Mouse (Mus musculus) lung, adult 2 months (tissue): Measurements from ENCODE around the gene Ncoa5. TPM values are rescaled to one million over a fixed set of nuclear protein-coding genes. Genes with fewer than 3 reads are reported as not detected.

Experiments
- DNase-seq: peaks from one replicate; pipeline ENCODE4 v3.0.0; 2022
- H3K4me1 ChIP-seq: fragments of 200-500 bp; 2 replicates; pipeline ENCODE4 v1.6.1; 2011; ENCODE audit warnings: low read length; ENCODE audit not compliant: control insufficient read depth, insufficient read depth
- H3K4me3 ChIP-seq: fragments of 200-500 bp; replicated peaks from 2 replicates; pipeline ENCODE3; 2011; ENCODE audit warnings: low read depth, mild to moderate bottlenecking, control low read depth, low read length; ENCODE audit errors: extremely low read depth
- CTCF ChIP-seq: fragments of 200-500 bp; IDR thresholded peaks from 2 replicates; pipeline ENCODE4 v1.5.1; 2011; ENCODE audit warnings: mild to moderate bottlenecking, low read length, control low read depth; ENCODE audit not compliant: insufficient read depth
- POLR2A ChIP-seq: fragments of 200-500 bp; IDR thresholded peaks from 2 replicates; pipeline ENCODE4 v1.6.1; 2011; ENCODE audit warnings: low read depth, mild to moderate bottlenecking, control low read depth, low read length, borderline replicate concordance; ENCODE audit errors: extremely low read depth
- WGBS: fragments of 180-500 bp; shearing (Covaris S2); methylation state at CpG from one replicate; pipeline ENCODE4 v1.1.7; 2018; 5-methylcytosine and 5-hydroxymethylcytosine counted together
- polyA plus RNA-seq: library from polyadenylated mRNA; depleted of rRNA; stranded (reverse); fragments of >200 nt; gene quantifications from 2 replicates; pipeline ENCODE4 v1.2.3, GENCODE M21; 2012

Ncoa5 gene
- polyA plus RNA-seq, 1 experiment: 29.1 TPM

DNA sequence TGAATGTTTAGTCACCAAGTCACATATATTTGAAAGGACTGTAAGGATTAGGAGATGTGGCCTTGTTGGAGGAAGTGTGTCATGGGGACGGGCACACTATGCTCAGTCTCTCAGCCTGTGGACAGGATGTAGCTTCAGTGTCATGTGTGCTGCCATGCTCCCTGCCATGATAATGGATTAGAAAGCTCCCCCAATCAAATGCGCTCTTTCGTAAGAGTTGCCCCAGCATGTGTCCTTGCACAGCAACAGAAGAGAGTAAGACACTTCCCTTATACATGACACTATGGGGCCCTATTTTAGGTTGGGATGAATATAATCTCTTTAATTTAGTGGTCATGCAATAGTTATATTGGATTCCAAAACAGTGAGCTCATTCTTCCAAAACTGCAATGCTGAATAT is 14.2 kb downstream of the Ncoa5 start:
- Histone ChIP-seq H3K4me1 (peaks cover 5% of the 10 kb centered on the region; the same call in 1 of the 2 replicates), H3K4me3 (no peak overlapping the region)
- TF ChIP-seq POLR2A: no peak
- no peak for TF ChIP-seq CTCF
- DNase-seq: no peak
- 77% methylated on average over 3 of the region's 3 CpGs for WGBS

DNA sequence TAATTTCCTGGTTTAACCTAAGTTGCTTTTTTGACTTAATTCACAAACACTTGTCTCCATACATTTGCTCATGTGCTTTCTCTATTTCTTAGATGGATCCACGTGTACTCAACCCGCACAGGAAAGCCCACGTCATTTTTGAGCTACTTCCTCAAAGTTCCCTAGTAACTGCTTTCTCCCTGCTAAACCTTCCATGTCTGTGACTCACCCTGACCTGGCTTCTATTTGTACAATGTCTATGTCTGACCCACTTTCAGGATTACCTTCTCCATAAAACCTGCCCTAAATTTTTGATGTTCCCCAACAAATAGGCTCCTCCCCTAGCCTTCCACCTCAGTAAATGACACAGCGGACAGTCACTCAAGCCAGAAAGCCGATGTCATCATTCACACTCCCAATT is 19.7 kb downstream of the Ncoa5 start:
- no peak for TF ChIP-seq POLR2A
- H3K4me3 ChIP-seq: no peak overlapping the region
- no peak for DNase-seq
- peaks cover 5% of the 10 kb centered on the region; the same call in 1 of the 2 replicates for H3K4me1 ChIP-seq
- 82% methylated on average over 5 of the region's 5 CpGs for WGBS

DNA sequence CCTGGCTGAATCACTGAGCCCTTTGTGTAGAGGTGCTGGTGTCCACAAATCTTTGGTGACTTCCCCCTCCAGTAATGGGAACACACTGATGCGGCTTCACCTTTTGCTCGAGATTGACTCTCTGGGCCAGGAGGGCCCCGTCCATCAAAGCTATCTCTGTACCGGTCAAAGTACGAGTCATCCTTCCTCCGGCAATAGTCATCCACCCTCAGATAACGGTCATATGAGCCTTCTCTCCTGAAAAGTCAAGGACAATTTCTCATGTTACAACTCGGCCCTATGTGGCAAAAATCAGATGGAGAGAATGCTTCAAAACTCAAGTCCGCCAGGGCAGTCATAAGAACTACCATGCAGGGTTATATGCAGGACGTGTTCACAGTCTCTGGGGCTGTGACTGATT is 24.3 kb downstream of the Ncoa5 start:
- TF ChIP-seq CTCF (no peak), POLR2A (no peak)
- no peak for DNase-seq
- no peak overlapping the region for H3K4me3 ChIP-seq
- H3K4me1 ChIP-seq: no peaks in the 10 kb centered on the region
- WGBS: 76% methylated on average over 10 of the region's 10 CpGs

DNA sequence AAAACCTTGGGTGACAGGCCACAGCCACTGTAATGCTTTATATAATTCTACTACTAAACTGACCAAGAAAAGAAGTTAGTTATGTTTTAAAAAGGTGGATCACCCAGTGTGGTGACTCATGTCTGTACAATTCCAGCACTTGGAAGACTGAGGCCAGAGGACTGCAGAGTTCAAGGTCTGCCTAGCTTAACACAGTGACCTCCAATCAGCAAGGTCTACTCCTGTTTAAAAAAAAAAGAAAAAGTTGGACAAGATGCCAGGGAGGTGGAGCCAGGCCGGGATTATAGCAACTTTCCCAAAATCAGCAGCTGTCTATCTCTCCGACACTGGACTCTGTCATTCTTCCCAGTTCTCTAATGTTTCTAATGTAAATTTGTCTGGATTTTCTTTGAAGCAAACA is 25.1 kb downstream of the Ncoa5 start:
- no peak for DNase-seq
- WGBS: 79% methylated on average over 2 of the region's 2 CpGs
- Histone ChIP-seq H3K4me1 (no peaks in the 10 kb centered on the region), H3K4me3 (no peak overlapping the region)
- TF ChIP-seq CTCF: no peak
- TF ChIP-seq POLR2A: no peak

DNA sequence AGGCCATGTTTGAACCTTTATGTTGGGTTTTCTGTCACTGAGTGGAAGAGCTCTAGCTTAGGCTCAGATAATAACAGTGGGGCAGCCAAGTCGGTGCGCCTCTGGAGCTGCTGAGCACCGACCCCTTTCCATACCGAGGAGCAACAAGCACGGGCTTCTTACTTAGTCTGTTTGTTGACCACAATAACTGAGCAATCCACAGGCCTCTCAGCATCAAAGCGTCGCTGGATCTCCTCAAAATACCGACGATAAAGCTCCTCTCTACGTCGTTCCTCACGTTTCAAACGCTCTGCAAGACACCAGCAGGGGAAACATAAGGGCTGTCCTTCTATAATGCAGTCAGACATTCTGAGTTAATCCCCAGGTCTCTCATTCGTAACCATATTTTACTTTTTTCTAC is 25.5 kb downstream of the Ncoa5 start:
- DNase-seq: no peak
- TF ChIP-seq POLR2A: no peak
- TF ChIP-seq CTCF: no peak
- 96% methylated on average over 14 of the region's 14 CpGs for WGBS
- Histone ChIP-seq H3K4me1 (no peaks in the 10 kb centered on the region), H3K4me3 (no peak overlapping the region)

DNA sequence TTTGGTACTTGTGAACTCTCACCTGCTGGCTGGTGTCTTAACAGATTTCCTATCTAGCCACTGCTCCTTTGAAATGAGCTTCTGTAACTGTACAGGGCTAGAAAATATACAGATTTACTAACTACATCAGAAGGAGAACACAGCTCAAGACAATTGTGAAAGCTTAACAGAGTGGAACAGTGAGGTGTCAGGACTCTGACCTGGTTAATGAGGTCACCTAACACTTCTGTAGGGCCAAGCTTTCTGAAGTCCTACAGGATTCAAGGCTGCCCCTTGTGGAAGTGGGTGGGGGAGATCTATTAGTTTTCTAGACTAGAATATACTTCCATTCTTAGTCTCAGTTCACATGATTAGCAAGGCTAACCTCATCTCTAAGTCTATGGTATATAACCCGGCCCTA is 26.7 kb downstream of the Ncoa5 start:
- DNase-seq: no peak
- no peaks in the 10 kb centered on the region for H3K4me1 ChIP-seq
- TF ChIP-seq POLR2A: no peak
- no peak for TF ChIP-seq CTCF
- 95% methylated on average over 1 of the region's 1 CpGs for WGBS
- no peak overlapping the region for H3K4me3 ChIP-seq

DNA sequence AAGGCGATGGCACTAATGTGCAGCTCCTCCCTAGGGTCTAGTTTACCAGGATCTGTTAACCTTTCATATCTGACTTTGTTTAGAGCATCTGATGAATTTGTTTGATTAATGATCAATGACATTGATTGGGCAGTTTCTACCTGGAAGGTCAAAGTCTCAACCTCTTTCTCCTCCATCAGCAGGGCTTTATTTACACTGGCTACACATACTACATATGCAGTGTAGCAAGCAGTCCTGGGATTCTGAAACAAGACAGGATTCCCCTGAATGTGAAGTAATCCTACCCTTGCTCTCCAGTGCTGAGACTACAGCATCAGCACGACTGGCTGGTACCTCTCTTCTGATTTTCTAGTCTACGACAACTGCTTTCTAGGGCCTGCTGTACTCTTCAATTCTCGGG is 27.9 kb downstream of the Ncoa5 start:
- DNase-seq: no peak
- 94% methylated on average over 4 of the region's 4 CpGs for WGBS
- no peak overlapping the region for H3K4me3 ChIP-seq
- TF ChIP-seq POLR2A: no peak
- TF ChIP-seq CTCF: no peak
- no peaks in the 10 kb centered on the region for H3K4me1 ChIP-seq

DNA sequence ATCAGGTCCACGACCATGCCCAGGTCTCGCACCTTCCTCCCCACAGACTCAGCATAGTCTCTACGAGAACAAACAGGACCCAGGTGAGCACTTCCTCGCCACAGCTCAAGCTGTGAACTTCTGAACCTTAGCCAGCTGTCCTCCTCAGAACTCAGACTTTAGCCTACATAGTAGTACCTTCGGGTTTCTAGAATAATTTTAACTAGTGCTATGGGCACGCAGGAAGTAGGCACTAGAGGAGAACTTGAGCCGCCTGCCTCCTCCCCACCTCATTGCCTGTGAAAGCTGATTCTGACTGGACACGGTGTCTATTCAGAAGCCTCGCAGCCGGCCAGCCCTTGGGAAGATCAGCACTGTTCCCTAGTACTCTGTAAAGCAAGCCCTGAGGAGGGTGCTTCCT is 30.4 kb downstream of the Ncoa5 start:
- no peak overlapping the region for H3K4me3 ChIP-seq
- no peak for DNase-seq
- H3K4me1 ChIP-seq: no peaks in the 10 kb centered on the region
- TF ChIP-seq POLR2A: no peak
- TF ChIP-seq CTCF: no peak
- WGBS: 82% methylated on average over 10 of the region's 10 CpGs

DNA sequence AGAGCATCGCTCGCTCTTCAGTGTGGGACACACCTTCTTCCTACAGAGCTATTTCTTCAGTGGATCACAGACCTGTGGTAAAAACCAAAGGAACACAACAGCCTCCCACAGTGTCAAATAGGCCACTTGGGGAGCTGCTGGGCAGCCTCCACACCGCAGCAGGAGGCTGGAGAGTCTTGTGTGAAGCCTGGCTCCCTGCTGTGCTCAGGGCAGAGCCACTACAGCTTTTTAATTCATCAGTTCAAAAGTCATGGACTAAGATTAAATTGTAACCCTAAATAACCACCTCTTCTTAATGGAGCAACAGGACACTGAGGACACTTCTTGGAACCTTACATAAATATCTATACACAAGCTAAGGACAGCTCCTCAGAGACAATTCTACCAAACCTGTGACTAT is 31.6 kb downstream of the Ncoa5 start:
- 91% methylated on average over 3 of the region's 3 CpGs for WGBS
- DNase-seq: no peak
- no peak for TF ChIP-seq POLR2A
- TF ChIP-seq CTCF: no peak

DNA sequence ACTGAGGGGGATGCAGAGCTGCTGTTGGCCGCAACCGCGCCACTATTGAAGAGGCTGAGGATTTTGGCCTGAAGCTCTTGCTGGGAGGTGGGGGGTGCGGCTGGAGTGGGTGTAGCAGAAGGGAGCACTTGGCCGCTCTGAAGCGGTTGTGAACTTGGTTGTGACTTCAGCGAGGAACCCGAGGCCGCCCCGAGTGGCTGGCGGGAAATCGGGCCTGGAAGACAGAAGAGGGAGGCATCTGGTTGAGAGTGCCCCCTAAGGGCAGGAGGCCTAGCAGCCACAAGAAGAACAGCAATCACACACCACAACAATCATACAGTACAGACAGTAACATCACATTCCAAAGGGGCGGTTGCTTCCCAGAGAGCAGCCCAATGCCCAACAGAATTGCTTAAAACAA is 32.7 kb downstream of the Ncoa5 start:
- Histone ChIP-seq H3K4me3 (no peak overlapping the region), H3K4me1 (peaks cover 5% of the 10 kb centered on the region; the same call in 1 of the 2 replicates)
- no peak for DNase-seq
- no peak for TF ChIP-seq CTCF
- no peak for TF ChIP-seq POLR2A
- WGBS: 90% methylated on average over 13 of the region's 13 CpGs

More for the DNA sequence above, 31.6 kb downstream of the Ncoa5 start:
- H3K4me1 ChIP-seq: peaks cover 5% of the 10 kb centered on the region; the same call in 1 of the 2 replicates
- H3K4me3 ChIP-seq: no peak overlapping the region
